Mouse (Mus musculus): ENCODE data around the gene Ccdc137. TPM values are rescaled to one million over a fixed set of nuclear protein-coding genes. Genes with fewer than 3 reads are reported as not detected.

Gene Ccdc137
- polyA plus RNA-seq, 1 experiment from 2014 or later, result 41.7 TPM

DNA sequence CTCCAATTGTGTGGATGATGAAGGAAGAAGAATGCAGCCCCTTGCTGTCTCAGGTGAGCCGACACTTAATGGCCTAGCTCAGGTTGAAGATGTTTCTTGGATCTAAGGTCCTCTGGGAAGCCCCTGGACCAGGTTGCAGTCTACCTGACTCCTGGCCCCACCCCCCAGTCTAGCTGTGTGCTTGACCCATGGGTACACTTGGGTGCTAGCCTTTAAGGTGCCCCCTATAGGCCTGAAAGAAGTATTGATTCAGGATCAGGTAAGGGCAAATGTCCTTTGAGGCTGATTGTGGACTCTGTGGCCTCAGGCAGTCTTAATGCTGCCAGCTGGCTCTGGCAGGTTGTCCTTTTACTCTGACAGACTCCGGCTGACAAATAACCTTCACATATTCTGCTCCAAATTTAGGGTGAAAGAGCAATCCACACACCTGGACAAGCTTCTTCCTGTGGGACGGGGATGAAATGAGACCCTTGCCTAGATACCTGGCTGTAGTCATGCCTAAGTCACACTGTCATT, 15.1 kb upstream of the Ccdc137 start:
- H3K27ac ChIP-seq, result no peak overlapping the region

DNA sequence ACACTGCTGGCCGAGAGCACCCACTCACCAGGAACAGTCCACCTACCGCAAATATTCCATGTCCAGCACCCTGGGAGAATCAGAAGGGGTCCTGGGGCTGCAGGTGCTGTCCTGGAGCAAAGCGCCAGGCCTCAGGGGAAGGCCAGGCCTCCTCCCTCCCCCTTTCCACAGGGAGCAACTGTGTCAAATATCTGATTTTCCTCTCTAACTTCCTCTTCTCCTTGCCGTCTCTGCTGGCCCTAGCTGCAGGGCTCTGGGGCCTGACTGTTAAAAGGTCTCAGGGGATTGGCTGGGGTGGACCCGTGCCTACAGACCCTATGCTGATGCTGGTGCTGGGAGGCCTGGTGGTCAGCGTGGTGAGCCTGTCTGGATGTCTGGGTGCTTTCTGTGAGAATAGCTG, 13.8 kb upstream of the Ccdc137 start:
- H3K9ac ChIP-seq, result 0 out of 2 replicates have a peak overlapping the region, but pooled peaks have one; percentile 13
- no peak overlapping the region for H3K4me2 ChIP-seq (replicated peaks)
- no peaks in the 10 kb centered on the region for H3K36me3 ChIP-seq
- no peaks in the 10 kb centered on the region for H3K9me3 ChIP-seq
- WGBS, result 69% methylated on average over 6 of the region's 6 CpGs
- no peaks in the 10 kb centered on the region for H3K27me3 ChIP-seq
- no peak overlapping the region for H3K4me3 ChIP-seq
- no peaks in the 10 kb centered on the region for H3K4me1 ChIP-seq
- ATAC-seq (ENCODE audit: low FRiP score, low read depth), result no peak
- H3K27ac ChIP-seq, result no peak overlapping the region

More for the DNA sequence above, 15.1 kb upstream of the Ccdc137 start:
- Histone ChIP-seq H3K9ac (no peak overlapping the region), H3K4me3 (no peak overlapping the region), H3K9me3 (no peaks in the 10 kb centered on the region), H3K27me3 (no peaks in the 10 kb centered on the region), H3K36me3 (no peaks in the 10 kb centered on the region), H3K4me2 (replicated peaks) (no peak overlapping the region), H3K4me1 (no peaks in the 10 kb centered on the region)
- WGBS, result 84% methylated on average over 3 of the region's 3 CpGs
- ATAC-seq (ENCODE audit: low FRiP score, low read depth), result no peak

DNA sequence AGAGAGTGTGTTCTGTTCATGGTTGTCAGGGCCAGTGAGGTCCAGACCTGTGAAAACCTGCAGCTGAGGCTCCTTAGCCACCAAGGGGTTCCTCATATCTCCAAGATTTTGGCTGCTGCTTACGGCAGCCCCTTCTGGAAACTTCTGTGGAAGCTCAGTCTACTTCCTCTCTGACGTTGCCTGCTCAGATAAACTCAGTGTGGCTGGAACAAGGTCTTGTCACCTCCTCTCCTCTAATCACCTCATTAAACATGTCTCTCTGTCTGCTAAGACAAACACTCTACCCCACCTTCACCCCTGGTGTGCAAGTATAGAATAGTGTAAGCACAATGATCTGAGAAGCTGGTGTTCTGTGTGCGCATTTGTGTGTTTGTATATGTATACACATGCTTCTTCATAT, 12.4 kb upstream of the Ccdc137 start:
- H3K36me3 ChIP-seq, result no peaks in the 10 kb centered on the region
- no peak overlapping the region for H3K27ac ChIP-seq
- no peaks in the 10 kb centered on the region for H3K27me3 ChIP-seq
- ATAC-seq (ENCODE audit: low FRiP score, low read depth), result no peak
- no peaks in the 10 kb centered on the region for H3K4me1 ChIP-seq
- H3K4me2 ChIP-seq (replicated peaks), result no peak overlapping the region
- 61% methylated on average over 3 of the region's 3 CpGs for WGBS
- H3K9ac ChIP-seq, result no peak overlapping the region
- H3K4me3 ChIP-seq, result no peak overlapping the region
- no peaks in the 10 kb centered on the region for H3K9me3 ChIP-seq

DNA sequence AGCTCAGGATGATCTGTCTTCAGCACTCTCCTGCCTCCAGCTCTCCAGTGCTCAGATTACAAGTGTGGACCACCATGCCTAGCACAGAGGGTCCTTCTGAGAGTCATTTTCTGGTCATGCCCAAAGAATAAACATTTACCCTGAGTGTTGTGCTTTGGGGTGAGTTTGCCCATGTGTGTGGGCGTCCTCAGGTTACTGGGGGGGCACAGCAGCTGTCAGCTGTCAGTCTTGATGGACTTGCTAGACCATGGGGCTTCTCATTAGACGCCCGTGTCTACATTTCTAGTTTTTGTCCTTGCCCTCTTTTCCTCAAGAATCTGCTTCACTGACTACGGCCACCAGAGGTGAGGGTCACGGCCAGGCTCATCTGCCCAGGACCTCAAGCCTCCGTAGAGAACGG, 10.7 kb upstream of the Ccdc137 start:
- H3K27ac ChIP-seq, result no peak overlapping the region
- WGBS, result 81% methylated on average over 7 of the region's 7 CpGs
- no peaks in the 10 kb centered on the region for H3K4me1 ChIP-seq
- no peaks in the 10 kb centered on the region for H3K27me3 ChIP-seq
- no peak overlapping the region for H3K4me2 ChIP-seq (replicated peaks)
- H3K36me3 ChIP-seq, result no peaks in the 10 kb centered on the region
- no peak overlapping the region for H3K4me3 ChIP-seq
- no peak for ATAC-seq (ENCODE audit: low FRiP score, low read depth)
- no peaks in the 10 kb centered on the region for H3K9me3 ChIP-seq
- H3K9ac ChIP-seq, result no peak overlapping the region

DNA sequence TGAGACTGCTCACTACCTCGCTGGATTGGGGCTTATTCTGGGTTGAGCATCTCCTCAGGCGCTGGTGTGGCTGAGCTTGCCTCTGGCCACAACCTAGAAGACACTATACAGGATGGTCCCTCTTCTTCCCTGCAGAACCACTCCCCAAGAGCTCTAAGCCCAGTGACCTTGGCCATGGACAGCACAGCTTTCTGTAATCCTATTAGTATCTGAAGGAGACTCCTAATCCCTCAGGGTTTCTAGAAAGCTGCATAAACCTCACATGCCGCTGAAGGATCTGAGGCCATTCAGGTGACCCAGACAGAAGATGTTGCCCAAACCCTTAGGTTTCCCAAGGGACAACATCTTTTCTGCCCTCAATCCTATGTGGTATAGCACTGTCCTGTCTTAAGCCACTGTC, 5.7 kb upstream of the Ccdc137 start:
- Histone ChIP-seq H3K4me1 (peaks cover 7% of the 10 kb centered on the region), H3K27me3 (no peaks in the 10 kb centered on the region), H3K27ac (no peak overlapping the region), H3K4me2 (replicated peaks) (no peak overlapping the region), H3K4me3 (no peak overlapping the region), H3K36me3 (peaks cover 6% of the 10 kb centered on the region), H3K9ac (no peak overlapping the region), H3K9me3 (no peaks in the 10 kb centered on the region)
- no peak for ATAC-seq (ENCODE audit: low FRiP score, low read depth)
- whole genome bisulfite sequencing, result 65% methylated on average over 3 of the region's 3 CpGs

DNA sequence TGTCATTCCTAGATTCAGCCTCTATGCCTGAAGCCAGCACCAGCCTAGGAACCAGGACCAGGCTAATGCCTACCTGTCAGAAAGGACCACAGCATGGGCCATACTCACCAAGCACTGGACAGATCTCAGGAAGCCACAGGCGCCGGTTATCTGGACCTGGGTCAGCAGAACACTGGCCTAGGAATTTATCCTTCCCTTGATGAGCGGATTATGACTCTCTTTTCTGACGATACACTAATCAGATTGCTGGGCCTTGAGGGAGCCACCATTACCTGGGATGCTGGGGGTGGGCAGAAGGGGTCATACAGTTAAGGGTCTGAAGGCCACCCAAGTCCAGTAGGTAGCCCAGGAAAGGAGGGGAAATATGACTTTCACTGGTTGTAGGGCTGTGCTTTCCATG, 4.6 kb upstream of the Ccdc137 start, which contains the start of gene Pde6g:
TSS of gene Pde6g (minus strand) at position 195 of the 400 bp plus-strand sequence.
- 88% methylated on average over 4 of the region's 4 CpGs for WGBS
- Histone ChIP-seq H3K4me2 (replicated peaks) (no peak within 1 kb of the TSS), H3K36me3 (peaks cover 6% of the 10 kb centered on the region), H3K4me3 (no peak within 1 kb of the TSS), H3K27ac (no peak within 1 kb of the TSS), H3K9me3 (no peaks in the 10 kb centered on the region), H3K9ac (no peak within 1 kb of the TSS), H3K27me3 (no peaks in the 10 kb centered on the region), H3K4me1 (peaks cover 9% of the 10 kb centered on the region)
- no peak for ATAC-seq (ENCODE audit: low FRiP score, low read depth)

DNA sequence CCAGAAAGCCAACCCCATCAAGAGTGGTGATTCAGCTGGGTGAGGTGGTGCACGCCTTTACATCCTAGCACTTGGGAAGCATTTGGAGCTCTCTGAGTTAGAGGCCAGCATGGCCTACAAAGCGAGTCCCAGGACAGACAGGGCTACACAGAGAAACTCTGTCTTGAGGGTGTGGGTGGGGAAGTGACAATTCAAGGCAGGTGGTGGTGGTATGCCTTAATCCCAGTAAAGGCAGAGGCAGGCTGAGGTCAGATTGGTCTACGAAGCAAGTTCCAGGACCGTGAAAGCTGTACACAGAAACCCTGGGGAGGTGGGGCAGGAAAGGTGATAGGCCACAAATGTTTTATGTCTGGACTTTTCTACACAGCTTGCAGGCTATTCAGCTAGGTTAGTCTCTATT, 3.0 kb upstream of the Ccdc137 start:
- Histone ChIP-seq H3K9ac (no peak overlapping the region), H3K27me3 (no peaks in the 10 kb centered on the region), H3K9me3 (no peaks in the 10 kb centered on the region), H3K4me2 (replicated peaks) (no peak overlapping the region), H3K4me1 (peaks cover 20% of the 10 kb centered on the region), H3K27ac (no peak overlapping the region), H3K4me3 (no peak overlapping the region), H3K36me3 (peaks cover 14% of the 10 kb centered on the region)
- 89% methylated on average over 4 of the region's 4 CpGs for WGBS
- no peak for ATAC-seq (ENCODE audit: low FRiP score, low read depth)

DNA sequence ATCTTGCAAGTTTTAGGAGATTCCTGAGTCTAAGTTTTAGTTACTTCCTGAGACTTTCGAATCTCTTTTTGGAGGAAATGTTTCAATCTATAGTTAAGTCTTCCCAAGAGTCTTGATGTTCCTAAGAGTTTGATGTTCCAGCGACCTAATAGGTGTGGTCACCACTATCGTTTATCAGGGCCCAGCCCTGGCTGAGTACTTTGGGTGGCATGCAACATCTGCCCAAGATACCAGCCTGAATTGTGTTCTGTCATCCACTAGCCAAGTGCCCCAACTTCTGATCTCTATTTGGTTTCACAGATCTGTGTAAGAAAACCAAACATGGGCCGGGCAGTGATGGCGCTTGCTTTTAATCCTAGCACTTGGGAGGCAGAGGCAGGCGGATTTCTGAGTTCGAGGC, 2.5 kb upstream of the Ccdc137 start:
- Histone ChIP-seq H3K27ac (no peak overlapping the region), H3K4me3 (no peak overlapping the region), H3K9me3 (no peaks in the 10 kb centered on the region), H3K9ac (no peak overlapping the region), H3K4me1 (peaks cover 20% of the 10 kb centered on the region), H3K36me3 (peaks cover 17% of the 10 kb centered on the region), H3K4me2 (replicated peaks) (no peak overlapping the region), H3K27me3 (no peaks in the 10 kb centered on the region)
- 90% methylated on average over 7 of the region's 7 CpGs for WGBS
- no peak for ATAC-seq (ENCODE audit: low FRiP score, low read depth)

DNA sequence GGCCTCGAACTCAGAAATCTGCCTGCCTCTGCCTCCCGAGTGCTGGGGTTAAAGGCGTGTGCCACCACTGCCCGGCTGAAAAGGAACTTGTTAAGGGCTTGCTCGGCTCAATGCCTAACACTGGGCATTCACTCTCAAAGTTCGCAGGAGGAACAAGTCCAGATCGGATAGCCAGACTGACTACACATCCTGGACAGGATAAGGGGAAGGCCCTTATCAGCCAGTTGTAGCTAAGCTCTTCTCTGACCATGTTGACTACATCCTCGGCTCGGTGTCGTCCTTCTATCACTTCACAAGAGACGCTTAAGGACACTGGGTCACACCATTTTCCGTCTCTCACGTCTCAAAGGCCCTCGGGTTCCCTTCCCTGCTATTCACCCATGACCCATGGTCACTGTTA, 545 bp upstream of the Ccdc137 start:
- peaks cover 20% of the 10 kb centered on the region for H3K4me1 ChIP-seq
- H3K36me3 ChIP-seq, result peaks cover 36% of the 10 kb centered on the region
- no peak for ATAC-seq (ENCODE audit: low FRiP score, low read depth)
- no peaks in the 10 kb centered on the region for H3K27me3 ChIP-seq
- H3K27ac ChIP-seq, result peak overlapping the region; percentile 76
- H3K9ac ChIP-seq, result peak overlapping the region; percentile 95
- H3K4me2 ChIP-seq (replicated peaks), result peak overlapping the region; percentile 96
- 37% methylated on average over 14 of the region's 14 CpGs for WGBS
- no peaks in the 10 kb centered on the region for H3K9me3 ChIP-seq
- peak overlapping the region; percentile 90 for H3K4me3 ChIP-seq

DNA sequence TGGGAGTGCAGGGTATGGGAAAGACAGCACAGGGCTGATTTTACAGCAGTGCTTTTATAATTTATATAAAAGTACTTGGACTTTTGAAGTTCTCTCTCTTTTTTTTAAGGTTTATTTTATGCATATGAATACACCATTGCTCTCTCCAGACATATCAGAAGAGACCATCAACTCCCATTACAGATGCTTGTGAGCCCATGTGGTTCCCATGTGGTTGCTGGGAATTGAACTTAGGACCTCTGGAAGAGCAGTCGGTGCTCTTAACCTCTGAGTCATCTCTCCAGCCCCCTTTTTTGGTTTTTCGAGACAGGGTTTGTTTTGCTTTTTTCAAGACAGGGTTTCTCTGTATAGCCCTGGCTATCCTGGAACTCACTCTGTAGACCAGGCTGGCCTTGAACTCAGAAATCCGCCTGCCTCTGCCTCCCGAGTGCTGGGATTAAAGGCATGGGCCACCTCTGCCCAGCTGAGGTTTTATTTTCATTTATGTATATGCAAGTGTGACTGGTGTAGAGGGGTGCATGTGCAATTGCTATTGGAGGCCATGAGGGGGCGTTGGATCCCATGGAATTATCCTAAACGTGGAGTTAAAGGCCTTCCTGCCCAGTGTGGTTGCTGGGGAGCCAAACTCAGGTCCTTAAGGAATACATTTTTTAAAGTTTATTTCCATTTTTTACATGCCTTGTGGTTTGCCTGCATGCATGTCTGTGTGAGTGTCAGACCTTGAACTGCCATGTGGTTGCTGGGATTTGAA, 1.1 kb downstream of the Ccdc137 start:
- peak overlapping the region; percentile 95 for H3K9ac ChIP-seq
- no peak for ATAC-seq (ENCODE audit: low FRiP score, low read depth)
- peak overlapping the region; percentile 90 for H3K4me3 ChIP-seq
- 0 out of 2 replicates have a peak overlapping the region, but pooled peaks have one; percentile 76 for H3K27ac ChIP-seq
- H3K4me2 ChIP-seq (replicated peaks), result peak overlapping the region; percentile 96
- H3K4me1 ChIP-seq, result peaks cover 20% of the 10 kb centered on the region
- H3K9me3 ChIP-seq, result no peaks in the 10 kb centered on the region
- 68% methylated on average over 6 of the region's 6 CpGs for WGBS
- peaks cover 52% of the 10 kb centered on the region for H3K36me3 ChIP-seq
- H3K27me3 ChIP-seq, result no peaks in the 10 kb centered on the region

DNA sequence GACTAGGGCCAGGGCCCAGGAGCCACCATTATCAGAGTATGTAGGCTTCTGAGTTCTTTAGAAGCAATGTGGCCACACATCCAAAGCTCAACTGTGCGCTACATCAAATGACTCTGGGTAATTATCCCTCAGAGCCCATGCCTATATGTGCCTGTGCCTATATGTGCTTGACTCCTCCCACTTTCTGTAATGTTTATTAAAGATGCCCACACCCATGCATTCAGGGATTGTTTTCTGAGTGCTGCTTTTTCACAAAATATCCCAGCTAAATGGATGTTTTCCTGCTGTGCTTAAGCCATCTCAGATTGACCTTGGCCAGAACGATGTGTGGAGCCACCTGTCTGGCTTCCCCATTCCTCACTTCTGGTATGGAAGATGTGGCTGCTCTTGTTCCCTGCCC, 5.6 kb downstream of the Ccdc137 start:
- no peak for ATAC-seq (ENCODE audit: low FRiP score, low read depth)
- H3K4me2 ChIP-seq (replicated peaks), result no peak overlapping the region
- no peak overlapping the region for H3K9ac ChIP-seq
- WGBS, result 88% methylated on average over 2 of the region's 2 CpGs
- H3K27ac ChIP-seq, result no peak overlapping the region
- no peak overlapping the region for H3K4me3 ChIP-seq
- H3K4me1 ChIP-seq, result peaks cover 30% of the 10 kb centered on the region
- no peaks in the 10 kb centered on the region for H3K9me3 ChIP-seq
- H3K36me3 ChIP-seq, result peaks cover 63% of the 10 kb centered on the region
- H3K27me3 ChIP-seq, result no peaks in the 10 kb centered on the region

DNA sequence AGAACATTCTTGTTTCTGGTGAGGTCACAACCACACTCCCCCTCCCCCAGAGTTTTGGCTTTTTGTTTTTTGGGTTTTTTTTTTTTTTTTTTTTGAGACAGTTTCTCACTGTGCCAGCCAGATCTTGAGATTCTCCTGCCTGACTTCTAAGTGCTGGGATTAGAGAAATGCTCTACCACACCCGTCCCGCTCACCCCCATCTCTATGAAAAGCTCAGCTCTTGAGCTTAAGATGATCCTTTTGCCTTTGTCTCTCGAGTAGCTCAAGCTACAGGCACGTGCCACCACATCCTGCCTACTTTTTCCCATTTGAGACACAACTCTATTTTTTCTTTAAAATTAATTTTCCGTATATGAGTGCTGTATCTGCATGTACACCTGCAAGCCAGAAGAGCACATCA, 6.5 kb downstream of the Ccdc137 start:
- Histone ChIP-seq H3K27me3 (no peaks in the 10 kb centered on the region), H3K36me3 (peaks cover 64% of the 10 kb centered on the region), H3K27ac (no peak overlapping the region), H3K9ac (no peak overlapping the region), H3K4me2 (replicated peaks) (no peak overlapping the region), H3K4me1 (peaks cover 25% of the 10 kb centered on the region), H3K4me3 (no peak overlapping the region), H3K9me3 (no peaks in the 10 kb centered on the region)
- ATAC-seq (ENCODE audit: low FRiP score, low read depth), result no peak
- WGBS, result 88% methylated on average over 5 of the region's 5 CpGs

DNA sequence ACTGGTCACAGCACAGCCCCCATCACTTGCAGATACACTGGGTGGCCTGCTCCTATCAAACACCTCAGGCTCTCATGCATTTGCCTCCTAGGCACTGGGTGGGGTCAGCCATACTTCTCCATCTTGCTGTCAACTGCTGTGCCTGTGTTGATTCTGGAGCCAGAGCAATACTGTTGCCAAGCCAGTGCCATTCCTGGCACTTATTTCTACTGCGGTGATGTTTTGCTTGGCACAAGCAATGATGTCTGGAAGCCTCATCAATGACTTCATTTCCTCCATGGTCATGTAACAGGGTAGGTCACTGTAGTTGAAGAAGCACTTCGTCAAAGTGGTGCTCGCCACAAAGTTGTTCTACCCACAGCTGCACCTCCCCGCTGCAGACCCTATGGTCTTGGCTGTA, 7.6 kb downstream of the Ccdc137 start:
- no peaks in the 10 kb centered on the region for H3K9me3 ChIP-seq
- H3K4me3 ChIP-seq, result peak overlapping the region; percentile 97; the same call in 1 of the 2 replicates
- H3K4me2 ChIP-seq (replicated peaks), result peak overlapping the region; percentile 97
- WGBS, result 89% methylated on average over 4 of the region's 4 CpGs
- peaks cover 66% of the 10 kb centered on the region for H3K36me3 ChIP-seq
- peak overlapping the region; percentile 93; the same call in 1 of the 2 replicates for H3K9ac ChIP-seq
- H3K27me3 ChIP-seq, result no peaks in the 10 kb centered on the region
- H3K27ac ChIP-seq, result no peak overlapping the region
- peaks cover 25% of the 10 kb centered on the region for H3K4me1 ChIP-seq
- ATAC-seq (ENCODE audit: low FRiP score, low read depth), result no peak
